Mouse (Mus musculus) right cerebral cortex, postnatal 10 days (tissue): Measurements from ENCODE around the gene Armcx4.
"Not testable (repeated sequence)": the region's sequence is repeated elsewhere in the genome, so short reads cannot be mapped to it uniquely, and the experiment has no call there.

ENCODE experiments used
- DNase-seq, 2 experiments: peaks; one replicate each; pipeline ENCODE4 v3.0.0; 2021; ENCODE audit warnings: low spot score in 2 of 2

Armcx4 gene

GRCm38 (mm10) chrX:134686267-134686666 is at the start of gene Armcx4:
Gene Armcx4, plus strand, starts transcription at chrX:134686519.
- DNase-seq = peak; percentile 88 to 94

GRCm38 (mm10) chrX:134641000-134641760 is 45.1 kb upstream of the Armcx4 start:
- DNase-seq = no peak

- DNase-seq = no peak
These were observed 40.0 kb upstream of the Armcx4 start for GRCm38 (mm10) chrX:134646338-134646737.

- no peak for DNase-seq
These were observed 38.9 kb upstream of the Armcx4 start for GRCm38 (mm10) chrX:134647421-134647820.

- peak; percentile 83 to 87 for DNase-seq
These were observed 38.2 kb upstream of the Armcx4 start for GRCm38 (mm10) chrX:134648031-134648692.

- DNase-seq = no peak
These were observed 34.3 kb upstream of the Armcx4 start for GRCm38 (mm10) chrX:134652061-134652460.

- DNase-seq = no peak
These were observed 24.7 kb upstream of the Armcx4 start for GRCm38 (mm10) chrX:134661586-134661985.

GRCm38 (mm10) chrX:134675022-134675421 is 11.3 kb upstream of the Armcx4 start:
- no peak for DNase-seq

- no peak for DNase-seq
These were observed 10.4 kb upstream of the Armcx4 start for GRCm38 (mm10) chrX:134675959-134676358.

- no peak for DNase-seq
These were observed 1.4 kb upstream of the Armcx4 start for GRCm38 (mm10) chrX:134684936-134685335.

- DNase-seq = peak; percentile 41 to 47
These were observed 436 bp downstream of the Armcx4 start for GRCm38 (mm10) chrX:134686739-134687171.

- no peak for DNase-seq
These were observed 3.4 kb downstream of the Armcx4 start for GRCm38 (mm10) chrX:134689676-134690075.

- DNase-seq = peak; percentile 22 to 23
These were observed 4.7 kb downstream of the Armcx4 start for GRCm38 (mm10) chrX:134690871-134691539.

GRCm38 (mm10) chrX:134691540-134691935 is 5.2 kb downstream of the Armcx4 start:
- DNase-seq = peak in 1 of 2 experiments; percentile 21

GRCm38 (mm10) chrX:134716863-134717262 is 30.5 kb downstream of the Armcx4 start:
- no peak for DNase-seq

- DNase-seq = peak; percentile 81 to 86
These were observed 31.5 kb downstream of the Armcx4 start, which contains the start of gene Armcx1 for GRCm38 (mm10) chrX:134717752-134718308. Gene Armcx1, plus strand, starts transcription at chrX:134717963.

GRCm38 (mm10) chrX:134718524-134718923 is 32.2 kb downstream of the Armcx4 start:
- DNase-seq = peak; percentile 78 to 80

- not testable (repeated sequence) for DNase-seq
These were observed 37.4 kb downstream of the Armcx4 start for GRCm38 (mm10) chrX:134723762-134724161.

- DNase-seq = no peak
These were observed 43.5 kb downstream of the Armcx4 start for GRCm38 (mm10) chrX:134729778-134730177.

GRCm38 (mm10) chrX:134737796-134738195 is 51.5 kb downstream of the Armcx4 start:
- no peak for DNase-seq

- no peak for DNase-seq
These were observed 52.8 kb downstream of the Armcx4 start for GRCm38 (mm10) chrX:134739160-134739559.

- no peak for DNase-seq
These were observed 55.5 kb downstream of the Armcx4 start for GRCm38 (mm10) chrX:134741862-134742261.
